Mouse (Mus musculus) E14TG2a.4 (cell line): Measurements from ENCODE around the gene Megf9.

Experiments
- H3K27me3 ChIP-seq: 2 replicates; pipeline ENCODE4 v1.6.1; 2014; ENCODE audit warnings: low read length, control low read depth; ENCODE audit not compliant: insufficient read depth
- H3K36me3 ChIP-seq: 2 replicates; pipeline ENCODE4 v1.6.1; 2014; ENCODE audit warnings: low read length, control low read depth; ENCODE audit not compliant: insufficient read depth
- H3K4me1 ChIP-seq: replicated peaks from 2 replicates; pipeline ENCODE4 v1.6.1; 2014; ENCODE audit warnings: low read depth, low read length, control low read depth
- H3K4me3 ChIP-seq: replicated peaks from 2 replicates; pipeline ENCODE4 v1.5.1; 2014; ENCODE audit warnings: mild to moderate bottlenecking, low read length
- H3K9me3 ChIP-seq: 2 replicates; pipeline ENCODE4 v1.6.1; 2014; ENCODE audit warnings: low read length, control low read depth
- CTCF ChIP-seq: conservative IDR thresholded peaks from 2 replicates; pipeline ENCODE4 v1.5.1; 2014; ENCODE audit warnings: low read length
- NANOG ChIP-seq: IDR thresholded peaks from 2 replicates; pipeline ENCODE4 v1.6.1; 2014; ENCODE audit warnings: borderline replicate concordance, low read length, mixed read lengths
- POU5F1 ChIP-seq: IDR thresholded peaks from 2 replicates; pipeline ENCODE4 v1.6.1; 2014; ENCODE audit warnings: low read length, borderline replicate concordance

Gene Megf9

GRCm38 (mm10) chr4:70534891-70535269 lies at the start of gene Megf9:
Gene Megf9, minus strand, starts transcription at chr4:70534995.
- peaks cover 31% of the 10 kb centered on the region for H3K4me1 ChIP-seq
- H3K36me3 ChIP-seq, result no peaks in the 10 kb centered on the region
- H3K4me3 ChIP-seq, result peak within 1 kb of the TSS; percentile 90
- H3K27me3 ChIP-seq, result peaks cover 35% of the 10 kb centered on the region
- H3K9me3 ChIP-seq, result no peaks in the 10 kb centered on the region; the same call in 1 of the 2 replicates
- TF ChIP-seq POU5F1 (no peak), CTCF (no peak), NANOG (no peak)

GRCm38 (mm10) chr4:70579654-70580053 lies 44.9 kb upstream of the Megf9 start:
- Histone ChIP-seq H3K36me3 (no peaks in the 10 kb centered on the region), H3K4me1 (no peaks in the 10 kb centered on the region), H3K27me3 (no peaks in the 10 kb centered on the region), H3K9me3 (peaks cover 16% of the 10 kb centered on the region), H3K4me3 (no peak overlapping the region)
- TF ChIP-seq POU5F1, result no peak
- TF ChIP-seq CTCF, result no peak
- TF ChIP-seq NANOG, result no peak

DNA sequence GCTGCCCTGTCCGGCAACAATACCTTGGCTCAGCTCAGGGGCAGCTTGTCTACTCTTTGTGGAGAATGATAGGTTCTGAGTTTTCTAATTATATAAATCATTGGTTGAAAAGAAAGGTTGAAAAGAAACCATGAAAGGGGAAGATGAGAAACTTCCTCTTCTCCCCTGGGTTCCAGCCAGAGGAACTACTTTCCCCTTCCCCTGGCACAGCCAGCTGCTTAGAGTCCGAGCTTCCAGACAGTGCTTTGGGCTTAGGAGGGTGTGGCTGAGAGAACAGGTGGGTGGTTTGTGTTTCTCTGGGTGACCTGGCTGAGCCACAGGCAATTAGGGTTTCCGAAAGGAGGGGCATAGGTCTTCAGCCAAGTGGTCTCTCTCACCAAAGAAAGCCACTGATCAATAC lies 43.5 kb upstream of the Megf9 start:
- H3K4me3 ChIP-seq, result no peak overlapping the region
- no peaks in the 10 kb centered on the region for H3K4me1 ChIP-seq
- no peaks in the 10 kb centered on the region for H3K36me3 ChIP-seq
- no peak for TF ChIP-seq CTCF
- TF ChIP-seq NANOG, result no peak
- no peak for TF ChIP-seq POU5F1
- H3K9me3 ChIP-seq, result peaks cover 16% of the 10 kb centered on the region
- no peaks in the 10 kb centered on the region for H3K27me3 ChIP-seq

DNA sequence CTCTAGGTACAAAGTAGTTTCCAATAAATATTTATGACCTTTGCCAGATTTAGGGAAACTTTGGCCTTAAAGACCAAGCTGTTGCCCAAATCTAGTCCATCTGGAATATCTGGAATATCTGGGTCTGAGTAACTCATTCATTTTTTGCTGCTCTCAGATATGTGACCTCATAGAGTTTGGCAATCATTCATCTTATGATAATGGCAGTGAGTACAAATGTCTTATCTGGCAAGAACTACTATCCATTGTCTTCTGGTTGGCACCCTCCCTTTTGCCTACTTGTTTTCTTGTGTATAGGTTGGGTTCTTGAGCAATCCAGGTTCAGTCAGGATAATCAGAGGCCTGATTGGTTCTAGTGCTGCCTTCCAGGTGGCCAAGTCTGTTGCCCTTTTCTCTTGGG lies 41.3 kb upstream of the Megf9 start:
- no peaks in the 10 kb centered on the region for H3K4me1 ChIP-seq
- H3K27me3 ChIP-seq, result no peaks in the 10 kb centered on the region
- H3K36me3 ChIP-seq, result no peaks in the 10 kb centered on the region
- H3K4me3 ChIP-seq, result no peak overlapping the region
- peaks cover 16% of the 10 kb centered on the region for H3K9me3 ChIP-seq
- TF ChIP-seq POU5F1, result no peak
- TF ChIP-seq NANOG, result no peak
- no peak for TF ChIP-seq CTCF

DNA sequence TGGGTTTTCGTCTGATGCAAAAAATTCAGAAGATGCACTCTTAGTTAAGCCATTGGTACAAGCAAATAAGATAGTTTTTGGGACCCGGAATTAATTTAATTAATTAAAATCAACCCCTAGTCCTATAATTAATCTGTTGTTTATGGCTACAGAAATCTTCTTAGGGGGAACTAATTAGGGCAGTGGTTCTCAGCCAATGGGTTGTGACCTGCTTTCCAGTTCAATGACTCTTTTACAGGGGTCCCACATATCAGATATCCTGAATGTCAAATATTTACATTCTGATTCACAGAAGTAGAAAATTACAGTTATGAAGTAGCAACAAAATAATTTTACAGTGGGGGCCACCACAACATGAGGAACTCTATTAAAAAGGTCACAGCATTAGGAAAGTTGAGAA lies 39.1 kb upstream of the Megf9 start:
- Histone ChIP-seq H3K4me3 (no peak overlapping the region), H3K27me3 (no peaks in the 10 kb centered on the region), H3K36me3 (no peaks in the 10 kb centered on the region), H3K4me1 (no peaks in the 10 kb centered on the region), H3K9me3 (peaks cover 7% of the 10 kb centered on the region)
- TF ChIP-seq NANOG, result no peak
- TF ChIP-seq CTCF, result no peak
- no peak for TF ChIP-seq POU5F1

DNA sequence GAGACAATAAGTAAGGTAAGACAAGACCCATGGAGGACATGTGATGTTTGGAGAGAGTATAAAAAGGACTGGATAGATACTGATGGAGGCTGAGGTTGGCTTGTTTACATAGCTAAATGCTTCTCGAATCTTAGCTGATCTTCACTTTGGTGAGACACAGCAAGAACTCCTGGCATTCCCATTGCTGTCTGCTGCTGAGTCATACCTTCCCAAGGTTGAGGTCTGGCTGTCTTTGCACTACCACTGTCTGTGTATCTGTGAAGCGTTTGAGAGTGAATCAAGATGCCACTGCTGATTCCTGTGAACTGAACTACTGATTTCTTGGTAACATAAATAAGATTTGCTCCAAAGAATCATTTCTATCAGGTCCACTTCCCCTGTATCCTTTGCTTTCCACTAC lies 19.1 kb upstream of the Megf9 start:
- H3K4me1 ChIP-seq, result no peaks in the 10 kb centered on the region

GRCm38 (mm10) chr4:70553230-70553797 lies 18.5 kb upstream of the Megf9 start:
- TF ChIP-seq POU5F1 (no peak), CTCF (no peak), NANOG (no peak)
- no peaks in the 10 kb centered on the region for H3K9me3 ChIP-seq
- H3K4me1 ChIP-seq, result no peaks in the 10 kb centered on the region
- H3K27me3 ChIP-seq, result no peaks in the 10 kb centered on the region
- no peak overlapping the region for H3K4me3 ChIP-seq
- no peaks in the 10 kb centered on the region for H3K36me3 ChIP-seq

More for the DNA sequence above, 19.1 kb upstream of the Megf9 start:
- Histone ChIP-seq H3K36me3 (no peaks in the 10 kb centered on the region), H3K4me3 (no peak overlapping the region), H3K27me3 (no peaks in the 10 kb centered on the region), H3K9me3 (no peaks in the 10 kb centered on the region)
- TF ChIP-seq POU5F1, result no peak
- no peak for TF ChIP-seq NANOG
- TF ChIP-seq CTCF, result no peak

- H3K4me3 ChIP-seq, result no peak overlapping the region
- H3K9me3 ChIP-seq, result no peaks in the 10 kb centered on the region
- no peak for TF ChIP-seq POU5F1
- H3K36me3 ChIP-seq, result no peaks in the 10 kb centered on the region
- H3K27me3 ChIP-seq, result no peaks in the 10 kb centered on the region
- H3K4me1 ChIP-seq, result no peaks in the 10 kb centered on the region
Measured at GRCm38 (mm10) chr4:70552120-70552519, 17.3 kb upstream of the Megf9 start.

GRCm38 (mm10) chr4:70547411-70548148 lies 12.8 kb upstream of the Megf9 start:
- H3K27me3 ChIP-seq, result no peaks in the 10 kb centered on the region
- no peaks in the 10 kb centered on the region for H3K36me3 ChIP-seq
- TF ChIP-seq CTCF (no peak), NANOG (no peak), POU5F1 (no peak)
- H3K4me3 ChIP-seq, result no peak overlapping the region
- H3K9me3 ChIP-seq, result no peaks in the 10 kb centered on the region
- H3K4me1 ChIP-seq, result no peaks in the 10 kb centered on the region
